Mouse (Mus musculus): ENCODE measurements around the gene Dusp7. TPM values are rescaled to one million over a fixed set of nuclear protein-coding genes. Genes with fewer than 3 reads are reported as not detected.

Gene Dusp7
- polyA plus RNA-seq, 2 experiments from 2014 or later: 16.2 to 21.1 TPM

DNA sequence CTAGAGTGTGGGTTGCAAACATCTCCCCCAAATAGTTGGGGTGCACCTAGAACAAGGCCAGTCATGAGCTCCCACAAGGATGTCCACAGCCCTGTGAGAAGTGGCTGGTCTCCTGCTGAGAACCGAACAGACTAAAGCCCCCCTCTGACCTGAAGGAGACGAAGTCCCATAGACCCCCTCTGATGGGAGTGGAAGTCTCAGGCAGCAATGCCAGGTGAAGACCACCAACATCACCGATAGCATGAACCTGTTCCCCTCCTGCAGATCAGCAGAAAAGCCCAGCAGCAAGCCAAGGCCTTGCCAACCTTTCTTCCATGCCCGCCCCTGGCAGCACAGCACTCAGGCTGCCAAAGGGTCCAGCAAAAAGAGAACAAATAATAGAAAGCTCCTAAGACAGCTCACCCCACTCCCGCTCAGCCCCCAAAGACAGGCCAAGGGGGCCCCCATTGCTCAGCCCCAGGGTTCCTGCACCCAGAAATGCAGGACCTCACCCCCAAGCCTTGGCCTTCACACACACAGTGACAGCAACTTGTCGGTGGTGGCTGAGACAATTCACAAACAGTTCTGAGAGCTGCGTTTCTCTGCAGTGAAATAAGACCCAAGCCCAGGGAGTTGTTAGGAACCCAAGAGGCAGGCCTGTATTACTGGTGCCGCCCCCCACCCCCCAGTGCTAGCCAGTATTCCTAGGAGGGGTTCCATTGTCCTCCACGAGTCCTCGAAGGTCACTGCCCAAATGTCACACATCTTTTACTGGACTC is 13.0 kb upstream of the Dusp7 start:
- ATAC-seq: no peak

DNA sequence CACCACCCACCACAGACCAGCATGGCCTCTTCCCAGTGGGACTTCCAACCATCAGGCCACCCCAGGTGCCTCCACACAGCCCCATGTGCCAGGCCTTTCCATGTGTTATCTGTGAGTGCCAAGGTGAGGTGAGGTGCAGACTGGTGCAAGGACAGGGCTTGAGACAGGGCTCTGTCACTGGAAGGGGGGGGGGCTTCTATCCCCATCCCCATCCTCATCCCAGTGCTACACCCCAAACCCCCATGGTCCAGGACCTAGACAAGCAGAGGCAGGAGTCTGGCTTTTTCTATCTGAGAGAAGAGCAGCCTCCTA is 12.5 kb upstream of the Dusp7 start:
- ATAC-seq: no peak

DNA sequence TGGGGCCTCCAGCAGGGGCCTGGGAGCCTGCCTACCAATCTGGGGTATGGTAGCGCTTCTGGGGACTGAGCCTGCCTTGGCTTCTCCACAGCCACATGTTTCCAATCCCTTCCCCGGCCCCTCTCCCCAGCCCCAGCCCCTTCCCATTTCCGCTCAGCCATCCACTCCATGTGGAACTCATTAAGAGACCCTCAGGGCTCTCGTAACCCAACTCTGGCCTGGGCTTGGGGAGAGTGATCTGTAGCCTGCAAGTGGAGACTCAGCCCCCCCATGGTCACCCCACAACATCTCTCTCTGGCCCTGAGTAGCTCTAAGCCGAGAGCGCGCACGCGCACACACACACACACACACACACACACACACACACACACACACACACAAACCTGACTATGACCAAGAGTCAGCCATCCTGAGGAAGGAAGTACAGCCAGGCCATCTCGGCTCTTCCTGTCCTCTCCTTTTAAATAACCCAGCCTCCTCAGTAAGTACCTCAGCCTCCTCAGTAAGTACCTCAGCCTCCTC is 12.0 kb upstream of the Dusp7 start:
- ATAC-seq: no peak

DNA sequence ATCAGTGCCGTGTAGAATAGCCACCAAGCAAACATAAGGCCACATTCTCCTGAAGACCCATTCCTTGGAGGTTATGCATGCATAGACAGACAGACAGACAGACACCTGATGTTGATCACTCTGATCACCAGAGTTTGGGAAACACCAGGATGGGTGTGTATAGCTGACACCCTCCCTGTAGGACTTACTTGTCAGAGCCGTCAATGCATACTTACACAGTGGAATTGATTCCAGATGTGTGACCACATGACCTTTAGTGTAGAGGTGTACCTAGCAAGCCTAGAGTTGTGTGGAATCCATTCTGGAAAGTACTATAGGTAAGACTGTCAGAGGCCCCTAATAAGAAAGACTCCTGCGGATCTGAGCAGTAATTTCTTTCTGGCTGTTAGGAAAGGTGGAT is 11.3 kb upstream of the Dusp7 start:
- ATAC-seq: no peak

DNA sequence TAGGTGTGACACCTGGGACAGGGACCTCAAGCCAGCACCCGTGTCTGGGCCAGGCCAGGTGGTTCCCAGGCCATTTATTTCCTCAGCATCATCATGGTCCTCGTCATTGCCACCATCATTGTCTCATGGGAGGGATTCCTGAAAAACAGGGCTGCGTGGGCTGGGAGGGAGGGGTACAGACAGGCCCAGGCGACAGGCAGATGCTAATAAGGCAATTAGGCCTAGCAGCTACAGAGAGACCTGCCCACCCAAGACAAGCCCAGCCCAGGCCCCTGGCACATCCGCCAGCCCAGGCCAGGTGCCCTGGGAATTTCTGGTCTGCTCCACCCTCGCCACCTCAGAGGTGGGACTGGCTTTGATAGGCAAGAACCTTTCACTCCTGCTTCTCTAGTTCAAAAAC is 9.1 kb upstream of the Dusp7 start:
- ATAC-seq: no peak

DNA sequence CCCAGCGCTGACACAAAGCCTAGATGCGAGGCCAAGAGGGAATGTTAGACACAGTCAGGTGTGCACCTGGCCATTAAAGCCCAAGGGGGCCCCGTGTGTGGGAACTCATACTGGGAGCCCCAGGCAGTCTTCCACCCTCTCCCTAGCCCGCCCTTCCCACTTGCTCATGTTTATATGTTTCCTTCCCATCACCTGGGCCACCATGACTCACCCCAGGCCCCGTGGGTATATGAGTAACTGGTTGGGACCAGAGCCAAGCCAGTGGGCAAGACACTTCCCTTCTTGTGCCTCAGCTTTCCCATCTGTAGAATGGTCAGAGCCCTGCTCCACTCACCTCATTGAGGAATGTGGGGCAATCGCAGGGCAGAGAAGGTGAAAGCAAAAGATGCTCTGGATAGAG is 7.3 kb upstream of the Dusp7 start:
- ATAC-seq: no peak

DNA sequence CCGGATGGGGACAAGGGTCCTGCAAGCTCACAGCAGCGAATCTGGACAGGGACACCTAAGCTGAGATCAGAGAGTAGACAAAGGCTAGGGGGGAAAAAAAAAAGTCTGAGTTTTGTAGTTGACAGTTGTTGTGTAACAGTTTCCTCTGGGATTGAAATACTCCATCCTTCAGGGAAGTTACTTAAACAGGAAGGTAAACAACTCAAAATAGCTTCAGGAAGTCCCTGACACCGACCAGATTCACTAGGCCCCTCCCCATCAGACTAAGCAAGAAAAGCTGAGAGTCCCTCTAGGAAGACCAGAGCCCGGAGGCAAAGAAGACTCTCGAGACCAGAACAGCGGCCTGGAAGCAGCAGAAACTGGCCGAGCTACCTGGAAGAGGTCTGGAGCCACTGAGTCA is 3.1 kb upstream of the Dusp7 start:
- ATAC-seq: no peak

DNA sequence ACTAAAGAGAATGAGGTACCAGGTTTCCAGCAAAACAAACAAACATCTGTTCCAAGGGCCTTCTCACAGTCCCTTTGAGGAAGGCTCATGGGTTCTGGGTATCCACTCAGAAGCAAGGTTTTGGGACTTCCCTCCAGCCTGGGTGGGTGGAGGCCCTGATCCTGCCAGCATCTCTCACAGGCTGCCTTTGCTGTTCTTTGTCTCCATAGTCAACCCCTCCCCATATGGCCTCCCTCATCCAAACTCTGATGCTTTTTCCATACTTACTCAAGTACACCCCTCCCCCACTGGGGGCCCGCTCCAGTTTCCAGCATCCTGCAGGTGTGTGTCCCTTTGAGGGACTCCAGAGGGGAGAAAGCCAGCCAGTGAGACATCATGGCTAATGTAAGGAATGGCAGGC is 2.2 kb upstream of the Dusp7 start:
- ATAC-seq: no peak

DNA sequence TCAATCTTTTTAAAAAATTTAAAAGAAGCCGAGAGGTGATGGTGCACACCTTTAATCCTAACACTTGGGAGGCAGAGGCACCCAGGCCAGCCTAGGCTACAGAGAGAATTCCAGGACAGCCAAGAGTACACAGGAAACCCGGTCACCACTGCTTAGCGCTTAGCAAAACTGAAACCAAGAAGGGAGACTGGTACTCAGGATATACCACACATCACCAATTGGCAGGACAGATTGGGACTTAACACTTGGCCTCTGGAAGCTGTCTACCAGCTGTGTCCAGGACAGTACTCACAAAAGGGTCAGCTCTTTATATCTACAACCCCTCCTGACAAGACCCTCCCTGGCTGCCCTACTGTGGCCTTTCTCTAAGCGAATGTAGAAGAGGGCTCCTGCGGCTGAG is 1.4 kb upstream of the Dusp7 start:
- ATAC-seq: peak; percentile 27

DNA sequence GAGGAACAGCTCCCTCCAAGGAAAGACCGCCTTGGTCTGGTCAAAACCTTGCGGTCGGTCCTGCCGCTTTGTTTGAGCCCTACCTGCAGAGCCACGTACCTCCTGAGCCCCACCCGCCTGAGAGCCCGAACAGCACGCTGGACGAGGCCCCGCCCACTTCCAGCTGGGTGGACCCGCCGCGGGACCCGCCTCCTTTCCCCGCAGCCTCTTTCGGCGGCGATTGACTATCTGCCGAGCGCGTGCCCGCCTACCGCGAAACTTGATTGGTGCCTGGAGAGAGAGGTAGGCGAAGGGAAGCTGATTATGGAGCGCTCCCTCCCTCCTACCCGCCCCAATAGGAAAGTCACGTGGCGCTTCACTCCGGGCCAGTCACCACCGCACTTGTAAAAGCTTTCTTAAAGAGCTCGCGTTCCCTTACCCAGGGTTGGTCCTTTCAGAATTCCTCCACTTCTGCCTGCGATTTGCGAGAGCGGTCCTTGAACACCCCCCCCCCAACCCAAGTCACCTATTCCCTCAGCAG is 780 bp upstream of the Dusp7 start:
- ATAC-seq: peak; percentile 87

DNA sequence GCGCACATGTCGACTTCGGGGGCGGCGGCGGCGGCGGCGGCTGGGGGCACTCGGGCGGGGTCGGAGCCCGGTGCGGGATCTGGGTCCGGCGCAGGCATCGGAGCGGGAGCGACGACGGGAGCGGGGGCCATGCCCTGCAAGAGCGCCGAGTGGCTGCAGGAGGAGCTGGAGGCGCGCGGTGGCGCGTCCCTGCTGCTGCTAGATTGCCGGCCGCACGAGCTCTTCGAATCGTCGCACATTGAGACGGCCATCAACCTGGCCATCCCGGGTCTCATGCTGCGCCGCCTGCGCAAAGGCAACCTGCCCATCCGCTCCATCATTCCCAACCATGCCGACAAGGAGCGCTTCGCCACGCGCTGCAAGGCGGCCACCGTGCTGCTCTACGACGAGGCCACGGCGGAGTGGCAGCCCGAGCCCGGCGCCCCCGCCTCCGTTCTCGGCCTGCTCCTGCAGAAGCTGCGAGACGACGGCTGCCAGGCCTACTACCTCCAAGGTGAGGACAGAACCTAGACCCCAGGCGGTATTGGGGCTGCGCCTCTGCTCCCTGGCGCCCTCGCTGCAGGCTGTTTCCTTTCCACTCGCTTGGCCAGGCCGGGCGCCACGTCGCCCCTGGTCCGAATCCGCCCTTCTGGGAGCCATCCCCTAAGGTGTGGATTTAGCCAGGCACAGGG is 534 bp downstream of the Dusp7 start:
- no peak for ATAC-seq

DNA sequence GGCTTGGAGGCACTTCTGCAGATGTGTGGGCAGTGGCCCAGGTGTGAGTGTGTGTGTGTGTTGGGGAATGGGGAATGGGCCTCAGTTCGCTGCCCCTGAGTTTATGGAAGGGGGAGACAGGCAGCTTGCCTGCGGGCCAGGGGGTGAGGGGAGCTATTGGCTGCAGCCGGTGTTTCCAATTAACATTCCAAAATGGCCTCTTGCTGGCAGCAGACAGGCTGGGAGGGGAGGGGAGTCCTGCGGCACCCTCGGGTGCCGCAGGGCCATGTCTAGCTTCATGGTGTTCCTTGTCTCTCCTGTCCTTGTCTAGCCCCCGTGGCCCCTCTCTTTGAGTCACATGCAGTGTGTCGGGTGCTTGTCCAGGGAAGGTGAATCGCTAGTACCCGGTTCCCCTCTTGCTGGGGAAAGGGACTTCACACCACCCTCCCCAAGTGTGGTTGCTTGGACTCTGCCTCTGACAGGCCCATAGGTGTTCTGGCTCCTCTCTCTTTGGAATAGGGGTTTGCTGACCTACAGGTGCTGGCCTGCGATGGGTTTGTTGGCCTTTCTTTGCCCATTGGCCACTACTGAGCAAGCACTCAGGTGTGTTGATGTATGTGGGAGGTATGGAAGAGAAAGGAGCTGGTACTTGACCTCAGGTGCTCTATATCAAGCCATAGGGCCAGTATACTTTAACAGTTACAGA is 1.5 kb downstream of the Dusp7 start:
- no peak for ATAC-seq

DNA sequence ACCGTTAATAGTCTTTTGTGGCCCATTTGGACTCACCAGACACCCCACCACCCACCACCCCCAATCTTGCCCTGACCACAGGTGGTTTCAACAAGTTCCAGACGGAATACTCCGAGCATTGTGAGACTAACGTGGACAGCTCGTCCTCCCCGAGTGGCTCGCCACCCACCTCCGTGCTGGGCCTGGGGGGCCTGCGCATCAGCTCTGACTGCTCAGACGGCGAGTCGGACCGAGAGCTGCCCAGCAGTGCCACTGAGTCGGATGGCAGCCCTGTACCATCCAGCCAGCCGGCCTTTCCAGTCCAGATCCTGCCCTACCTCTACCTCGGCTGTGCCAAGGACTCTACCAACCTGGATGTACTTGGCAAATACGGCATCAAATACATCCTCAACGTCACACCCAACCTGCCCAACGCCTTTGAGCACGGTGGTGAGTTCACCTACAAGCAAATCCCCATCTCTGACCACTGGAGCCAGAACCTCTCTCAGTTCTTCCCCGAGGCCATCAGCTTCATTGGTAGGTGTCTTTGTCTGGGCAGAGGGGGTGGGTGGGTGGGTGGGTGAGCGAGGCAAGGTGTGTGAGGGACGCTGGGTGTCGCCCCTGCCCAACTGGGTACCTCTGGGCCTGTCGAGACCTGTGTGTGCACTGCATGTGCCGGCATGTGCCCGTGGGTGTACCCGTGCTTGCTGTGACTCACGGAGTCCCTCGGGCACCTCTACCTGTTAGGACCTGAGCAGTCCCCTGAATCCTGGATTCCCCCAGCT is 2.4 kb downstream of the Dusp7 start:
- ATAC-seq: no peak

DNA sequence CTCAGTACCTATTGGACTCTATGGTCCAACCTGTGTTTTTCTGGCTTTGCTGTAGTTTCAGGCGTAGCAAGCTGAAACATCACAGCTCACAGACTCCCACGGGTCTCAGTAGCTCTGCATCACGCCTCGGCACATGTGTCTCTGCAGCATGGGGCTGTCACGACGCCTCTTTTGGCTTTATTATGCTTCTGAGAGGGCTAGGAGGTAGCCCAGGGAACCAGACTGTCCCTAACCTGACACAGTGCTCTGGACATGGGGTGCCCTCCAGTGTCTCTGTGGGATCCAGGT is 2.9 kb downstream of the Dusp7 start:
- ATAC-seq: no peak

DNA sequence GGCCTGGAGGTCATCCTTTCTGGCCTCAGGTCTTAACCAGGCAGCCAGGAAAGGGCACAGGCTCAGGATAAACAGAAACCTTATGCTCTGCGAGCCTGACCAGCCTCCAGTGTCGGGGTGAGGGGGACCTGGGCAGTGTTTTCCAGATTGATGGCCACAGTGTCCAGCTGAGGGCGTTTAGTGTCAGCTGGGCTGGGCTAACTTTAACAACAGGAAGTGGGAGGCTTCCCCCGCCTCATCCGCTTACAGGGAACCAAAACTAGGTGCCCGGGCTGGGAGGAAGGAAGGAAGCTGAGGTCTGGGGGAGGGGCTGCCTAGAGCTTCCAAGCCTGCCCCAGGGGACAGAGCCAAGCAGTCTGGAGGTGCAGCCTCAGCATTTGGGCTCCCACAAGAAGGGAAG is 3.3 kb downstream of the Dusp7 start:
- ATAC-seq: peak; percentile 20

DNA sequence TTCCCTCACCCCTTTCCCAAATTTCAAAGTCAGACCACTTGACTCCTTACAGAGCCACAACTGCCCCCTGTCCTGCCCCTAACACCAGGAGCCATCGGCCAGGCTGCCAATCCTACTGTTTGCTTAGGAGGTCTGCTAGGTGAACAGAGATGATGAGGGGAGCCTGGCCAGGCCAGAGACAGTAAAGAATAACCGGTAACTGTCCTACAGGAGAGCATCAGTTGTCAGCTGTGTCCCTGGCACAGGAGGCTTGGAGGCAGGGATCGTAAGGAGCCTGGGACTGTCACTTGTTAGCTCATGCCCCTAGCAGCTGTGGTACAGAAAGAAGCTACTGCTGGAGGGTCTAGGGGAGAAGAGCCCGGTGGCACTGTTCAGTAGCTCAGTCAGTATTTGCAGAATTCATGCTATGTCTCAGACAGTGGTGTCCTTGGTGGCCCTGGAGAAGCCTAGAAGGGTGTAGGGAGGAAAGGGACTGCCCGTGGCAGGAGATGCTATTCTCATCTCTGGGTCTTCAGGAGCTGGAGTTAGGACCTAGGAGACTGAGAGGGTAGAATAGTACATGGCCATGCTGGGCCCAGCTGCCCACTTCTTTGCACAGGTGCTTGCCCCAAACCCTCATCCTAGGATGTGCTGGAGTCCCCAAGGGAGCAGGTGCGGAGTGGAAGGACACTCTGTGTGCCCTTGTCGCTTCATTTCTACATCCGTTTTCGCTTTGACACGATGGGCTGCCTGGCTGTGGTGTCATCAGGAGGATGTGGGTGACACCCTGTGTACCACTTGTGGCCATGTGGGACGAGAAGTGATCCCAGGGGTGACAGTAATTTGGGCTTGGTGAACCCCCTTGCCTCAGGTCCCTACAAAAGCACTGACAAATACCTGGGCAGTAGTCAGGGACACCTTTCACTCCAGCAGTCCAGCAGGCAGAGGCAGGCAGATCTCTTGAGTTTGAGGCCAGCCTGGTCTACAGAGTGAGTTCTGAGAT is 4.3 kb downstream of the Dusp7 start:
- ATAC-seq: peak; percentile 78

DNA sequence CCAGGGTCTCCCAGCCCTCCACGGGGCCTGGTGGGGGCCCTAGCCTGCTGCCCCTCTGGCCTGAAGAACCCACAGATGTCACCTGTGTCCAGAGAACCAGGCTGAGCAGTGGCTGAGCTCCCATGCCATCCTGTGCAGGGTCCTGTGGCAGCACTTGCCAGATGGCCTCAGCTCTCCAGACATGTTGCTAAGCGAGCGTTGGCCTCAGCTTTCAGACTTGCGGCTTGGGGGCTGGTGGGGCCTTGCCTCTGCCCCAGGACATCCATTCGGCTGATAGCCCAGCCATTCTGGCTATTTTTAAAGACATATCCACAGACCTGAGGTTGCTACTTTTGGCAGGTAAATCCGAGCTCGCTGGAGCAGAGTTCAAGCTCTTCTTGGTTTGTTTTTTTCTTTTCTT is 5.5 kb downstream of the Dusp7 start:
- ATAC-seq: no peak

DNA sequence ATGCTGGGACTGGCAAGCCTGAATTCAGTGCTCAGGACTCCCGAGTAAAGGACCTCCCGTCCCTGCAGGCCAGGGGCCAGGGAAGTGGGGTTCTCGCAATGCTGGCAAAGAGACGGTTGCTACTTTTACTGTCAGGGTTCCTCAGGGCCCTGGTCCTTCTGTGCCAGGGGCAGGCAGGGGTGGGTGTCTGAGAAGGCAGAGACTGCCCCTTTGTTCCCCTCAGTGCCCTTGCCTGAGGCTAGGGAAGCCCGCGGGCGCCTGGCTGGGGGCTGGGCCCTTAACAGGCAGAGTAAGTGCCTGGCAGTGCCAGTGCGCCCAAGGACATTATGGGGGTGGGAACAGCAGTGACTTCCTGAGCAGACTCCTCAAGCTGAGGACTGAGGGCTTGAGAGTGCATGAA is 8.8 kb downstream of the Dusp7 start:
- no peak for ATAC-seq

DNA sequence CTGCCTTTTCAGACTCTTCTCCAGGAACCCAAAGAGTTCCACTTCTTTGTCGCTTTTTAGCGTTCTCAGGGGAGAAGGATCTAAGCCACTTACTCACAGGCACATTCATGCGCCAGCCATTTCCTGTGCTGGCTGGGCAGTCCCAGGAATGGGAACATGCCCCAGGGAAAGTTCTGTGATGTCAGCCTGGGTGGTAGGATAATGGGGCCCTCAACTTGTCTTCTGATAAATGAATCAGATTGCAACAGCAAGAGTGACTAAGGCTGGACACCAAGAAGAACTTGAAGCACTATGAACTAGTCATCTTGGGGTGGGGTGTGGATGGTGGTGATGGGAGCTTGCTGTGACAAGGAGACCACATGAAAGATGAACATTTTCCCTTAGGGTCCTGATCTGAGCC is 9.6 kb downstream of the Dusp7 start:
- no peak for ATAC-seq

DNA sequence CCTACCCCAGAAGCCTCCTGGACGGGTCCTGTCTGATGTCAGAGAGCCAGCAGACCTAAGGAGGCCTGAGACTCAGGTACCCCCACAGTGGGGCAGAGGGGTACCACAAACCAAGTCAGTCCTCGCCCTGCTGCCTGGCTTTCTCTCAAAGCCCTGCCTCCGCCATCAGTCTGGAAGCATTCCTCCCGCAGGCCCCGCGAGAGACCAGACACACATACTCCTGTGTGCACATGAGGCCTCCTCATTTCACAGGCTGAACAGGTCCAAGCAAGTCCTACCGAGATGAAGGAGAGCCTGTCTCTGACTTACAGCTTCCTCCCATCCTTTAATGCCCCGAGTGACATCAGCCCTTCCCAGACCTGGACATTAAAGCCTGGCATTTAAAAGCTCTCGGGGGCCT is 10.3 kb downstream of the Dusp7 start:
- no peak for ATAC-seq

DNA sequence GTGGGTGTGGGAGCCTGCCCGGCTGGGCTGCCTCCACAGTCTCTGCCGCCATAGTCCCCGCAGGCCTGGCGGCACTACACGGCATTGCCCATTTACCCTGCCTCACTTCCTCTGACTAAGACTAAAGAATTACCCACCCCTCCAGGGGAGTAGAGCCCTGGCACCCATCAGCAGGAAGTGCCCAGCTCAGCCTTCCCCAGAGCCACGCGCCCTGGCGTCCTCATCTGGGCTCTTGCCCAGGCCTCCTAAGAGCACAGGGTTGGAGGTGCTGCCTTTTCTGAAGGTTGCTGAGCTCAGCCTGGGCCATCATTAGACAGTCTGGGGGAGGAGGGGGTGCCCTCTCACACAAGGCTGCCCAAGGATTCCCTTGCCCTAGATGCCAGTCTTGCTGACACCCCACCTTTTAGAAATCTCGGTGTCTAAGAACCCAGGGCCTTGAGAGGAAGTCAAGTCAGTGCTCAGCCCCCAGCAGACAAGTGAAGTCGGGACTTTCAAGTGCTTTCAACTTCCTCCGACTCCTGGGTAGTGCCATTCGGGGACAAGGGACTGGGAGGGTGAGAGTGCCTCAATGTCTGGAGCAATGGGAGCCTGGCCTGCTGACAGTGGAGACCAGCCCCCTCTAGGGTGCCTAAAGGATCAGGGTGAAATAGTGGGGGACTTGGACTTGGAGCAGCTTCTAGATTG is 17.9 kb downstream of the Dusp7 start:
- ATAC-seq: peak; percentile 94

Measured in CD4-positive, CD25-positive, alpha-beta regulatory T cell, adult 4 months (primary cell).